Mouse (Mus musculus) heart, postnatal 25 days (tissue): ENCODE results near the gene Pstpip1. TPM values are rescaled to one million over a fixed set of nuclear protein-coding genes. Genes with fewer than 3 reads are reported as not detected.

ENCODE experiments used
- DNase-seq: peaks from one replicate; pipeline ENCODE4 v3.0.0; 2022; ENCODE audit warnings: low spot score
- intact Hi-C: fragments of 180-260 bp; cut with DNase I; formaldehyde crosslinking; loops from one replicate; pipeline ENCODE4 v1.15.1; 2025
- total RNA-seq, 2 experiments: library from RNA; stranded (reverse); gene quantifications; 2 replicates each; pipeline ENCODE4 v1.2.3; 2021

Gene Pstpip1
- total RNA-seq, 2 experiments from 2014 or later, result 0.83 to 1.8 TPM

GRCm38 (mm10) chr9:56141776-56142175 lies 52.0 kb downstream of the Pstpip1 start:
- no peak for DNase-seq
- intact Hi-C loops, result no loop called here

DNA sequence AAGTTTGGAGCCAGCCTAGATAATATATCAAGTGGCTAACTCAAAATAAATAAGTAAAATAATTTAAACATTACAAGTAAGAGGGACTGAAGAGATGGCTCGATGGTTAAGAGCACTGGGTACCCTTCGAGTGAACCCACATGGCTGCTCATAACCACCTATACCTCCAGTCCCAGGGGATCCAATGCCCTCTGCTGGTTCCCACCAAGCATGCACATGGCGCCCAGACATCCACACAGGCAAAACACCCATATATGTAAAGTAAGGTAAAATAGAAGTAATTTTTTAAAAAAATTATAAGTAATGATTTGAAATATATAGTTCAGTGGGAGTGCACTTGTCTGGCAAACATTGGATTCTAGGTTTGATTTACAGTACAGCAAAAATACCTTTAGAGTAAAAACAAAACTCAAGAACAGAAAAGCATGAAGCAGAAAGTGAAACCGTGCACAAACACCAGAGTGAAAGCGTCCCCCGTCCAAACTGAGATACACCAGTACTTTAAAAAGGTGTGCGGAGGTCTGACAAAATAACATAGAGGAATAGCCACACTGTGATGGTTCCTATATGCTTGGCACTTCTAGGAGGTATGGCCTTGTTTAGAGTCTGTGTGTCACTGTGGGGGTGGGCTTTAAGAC lies 54.7 kb downstream of the Pstpip1 start:
- no peak for DNase-seq

GRCm38 (mm10) chr9:56146326-56146923 lies 56.7 kb downstream of the Pstpip1 start:
- DNase-seq, result no peak
- intact Hi-C loops, result no loop called here

More for the DNA sequence above, 54.7 kb downstream of the Pstpip1 start:
- intact Hi-C loops, result no loop called here

DNA sequence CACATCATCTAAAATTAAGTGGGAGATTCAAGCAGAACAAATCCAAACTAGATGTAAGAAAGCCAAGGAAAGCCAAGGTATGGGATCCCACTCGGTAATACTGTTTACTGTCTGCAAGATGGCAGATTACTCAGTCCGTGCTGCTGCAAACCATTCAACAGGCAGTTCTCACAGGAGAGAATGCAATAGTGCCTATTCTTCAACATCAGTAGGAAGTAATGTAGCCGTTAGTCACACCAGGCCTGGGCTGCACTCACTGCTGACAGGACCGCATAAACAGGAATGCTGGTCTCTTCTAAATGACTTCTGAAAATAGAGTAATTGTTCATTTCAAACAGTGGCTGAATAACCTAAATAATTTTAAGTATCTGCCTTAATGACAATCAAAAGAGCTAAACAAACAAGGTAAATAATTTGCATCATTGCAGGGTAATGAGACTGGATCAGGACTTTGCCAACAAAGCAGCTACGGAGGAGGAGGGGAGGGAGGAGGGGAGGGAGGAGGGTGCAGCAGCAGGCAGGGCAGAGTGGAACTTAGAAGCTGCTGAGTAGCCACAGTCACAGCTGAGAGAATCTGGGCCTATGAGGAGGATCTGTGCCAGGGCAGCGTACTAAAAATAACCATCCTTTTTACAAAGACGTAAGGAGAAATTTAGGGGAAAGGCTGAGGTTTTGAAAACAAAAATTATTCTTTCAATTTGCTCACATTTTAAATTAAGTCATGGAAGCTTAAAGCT lies 62.2 kb downstream of the Pstpip1 start:
- no peak for DNase-seq
- intact Hi-C loops, result no loop called here

- no peak for DNase-seq
- intact Hi-C loops, result no loop called here
Measured at GRCm38 (mm10) chr9:56152482-56153007, 62.8 kb downstream of the Pstpip1 start.

GRCm38 (mm10) chr9:56154572-56154971 lies 64.8 kb downstream of the Pstpip1 start:
- no peak for DNase-seq
- intact Hi-C loops, result no loop called here

GRCm38 (mm10) chr9:56158077-56158476 lies 68.3 kb downstream of the Pstpip1 start:
- intact Hi-C loops, result no loop called here
- DNase-seq, result no peak

DNA sequence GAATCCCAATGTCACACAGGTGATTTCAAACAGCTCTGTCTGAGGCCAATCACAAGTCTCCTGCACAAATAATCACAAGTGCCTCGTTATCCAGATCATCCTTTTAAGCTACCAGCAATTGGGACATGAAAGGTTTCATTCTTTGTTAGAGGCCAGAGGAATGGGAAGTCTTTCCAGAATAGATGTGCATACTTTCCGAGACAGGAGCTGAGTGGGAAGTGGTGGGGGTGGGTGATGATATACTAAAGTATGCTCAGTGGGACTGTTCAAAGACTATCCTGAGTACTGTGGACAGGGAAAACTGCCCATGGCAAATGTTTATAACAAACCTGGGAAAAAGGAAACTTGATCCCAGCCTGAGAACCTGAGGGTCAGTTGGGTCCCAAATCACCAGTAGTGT lies 69.7 kb downstream of the Pstpip1 start:
- intact Hi-C loops, result no loop called here

DNA sequence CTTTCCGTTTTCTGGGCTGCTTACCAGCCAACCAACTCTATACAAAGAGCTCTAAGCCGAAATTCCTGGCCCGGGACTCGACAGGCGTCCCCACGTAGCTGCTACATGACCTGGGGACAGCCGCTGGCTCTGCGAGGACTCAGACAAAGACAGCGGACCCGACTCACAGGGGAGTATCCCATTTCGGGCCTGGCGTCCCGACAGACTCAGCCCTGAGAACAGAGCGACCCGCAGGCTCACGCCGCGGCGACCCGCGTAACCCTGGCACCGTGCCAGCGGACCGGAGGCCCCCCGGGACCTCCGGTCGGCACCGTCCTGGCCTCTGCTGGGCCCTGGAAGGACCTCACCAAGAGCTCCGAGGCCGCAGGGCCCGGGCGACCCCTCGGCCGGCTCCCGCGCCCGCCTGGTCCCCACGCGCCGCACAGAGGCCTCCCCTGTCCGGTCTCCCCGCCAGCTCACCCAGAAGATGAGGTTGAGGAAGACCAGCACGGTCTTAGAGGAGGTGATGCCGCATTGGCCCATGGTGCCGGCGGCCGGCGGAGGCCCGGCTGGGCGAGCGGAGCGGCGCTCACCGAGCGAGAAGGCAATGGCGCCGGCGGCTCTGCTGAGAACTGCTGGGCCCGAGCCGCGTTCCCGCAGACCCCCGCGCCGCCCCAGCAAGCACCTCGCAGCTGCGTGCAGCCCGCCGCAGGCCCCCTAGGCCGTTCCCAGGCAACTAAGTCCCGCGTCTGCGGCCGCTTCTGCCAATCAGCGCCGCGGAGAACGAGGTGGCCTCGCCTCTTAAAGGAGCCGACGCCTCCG lies 70.8 kb downstream of the Pstpip1 start:
- intact Hi-C loops, result no loop called here

More for the DNA sequence above, 69.7 kb downstream of the Pstpip1 start:
- DNase-seq, result no peak

DNA sequence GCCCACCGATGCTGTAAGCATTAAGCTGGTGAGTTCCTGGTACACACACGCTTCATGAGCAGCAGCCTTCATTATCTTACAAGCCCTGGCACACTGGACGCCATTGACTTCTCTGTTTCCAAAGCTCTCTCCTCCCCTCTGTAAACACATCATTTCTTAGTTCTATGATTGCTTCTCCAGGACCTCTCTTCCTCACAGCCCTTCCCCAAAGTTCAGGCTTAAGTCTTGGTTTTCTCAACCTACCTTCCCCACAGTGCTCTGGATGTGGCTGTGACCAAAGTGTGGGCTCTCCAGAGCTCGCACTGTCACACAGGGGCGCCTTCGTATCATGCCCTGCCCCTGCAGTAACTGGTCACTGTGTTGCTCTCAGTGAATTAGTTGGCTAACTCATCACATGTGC lies 75.6 kb downstream of the Pstpip1 start, which contains the start of gene Tspan3:
Gene Tspan3 (minus strand): TSS at position 101 of the 400 bp plus-strand sequence.
- DNase-seq, result no peak
- intact Hi-C loops, result no loop called here

More for the DNA sequence above, 70.8 kb downstream of the Pstpip1 start:
- peak; percentile 81 for DNase-seq

DNA sequence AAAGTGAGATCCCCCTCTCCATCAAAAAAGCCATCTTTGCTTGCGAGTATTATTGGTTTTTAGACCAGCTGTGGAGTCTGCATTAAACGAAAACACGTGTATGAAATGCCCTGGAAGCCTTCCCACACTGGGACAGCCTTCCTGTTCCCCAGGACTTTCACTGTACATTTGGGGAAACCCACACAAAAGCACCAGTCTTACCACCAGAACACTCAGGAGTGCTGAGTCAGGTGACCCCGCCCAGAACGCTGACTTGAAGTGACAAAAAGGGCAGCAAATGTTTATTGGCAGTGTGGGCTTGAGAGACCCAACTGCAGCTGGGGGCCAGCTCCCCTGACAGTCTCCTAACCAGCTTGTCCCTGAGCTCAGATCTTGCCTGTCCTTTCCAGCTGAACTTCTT lies 76.4 kb downstream of the Pstpip1 start:
- DNase-seq, result no peak
- intact Hi-C loops, result no loop called here

DNA sequence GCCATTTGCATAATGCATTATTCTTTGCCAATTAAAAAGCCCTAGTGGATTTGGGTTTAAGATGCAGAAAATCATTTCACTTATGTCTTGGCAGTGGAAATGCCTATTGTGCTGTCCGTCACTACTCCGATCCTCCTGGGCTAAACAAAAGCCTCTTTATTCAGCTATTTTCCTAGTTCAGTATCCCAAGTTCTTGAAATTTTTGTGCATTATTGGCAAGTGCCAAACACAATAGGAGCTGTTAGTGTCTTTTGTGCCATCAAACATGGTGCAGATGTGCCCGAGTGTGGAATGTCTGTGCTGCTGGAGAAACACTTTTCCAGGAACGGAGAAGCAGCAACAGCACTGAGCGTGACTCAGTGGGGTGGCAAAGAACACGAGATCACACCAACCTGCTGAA lies 77.9 kb downstream of the Pstpip1 start:
- no peak for DNase-seq
- intact Hi-C loops, result no loop called here

- intact Hi-C loops, result no loop called here
- DNase-seq, result no peak
Measured at GRCm38 (mm10) chr9:56175316-56175715, 85.6 kb downstream of the Pstpip1 start.

DNA sequence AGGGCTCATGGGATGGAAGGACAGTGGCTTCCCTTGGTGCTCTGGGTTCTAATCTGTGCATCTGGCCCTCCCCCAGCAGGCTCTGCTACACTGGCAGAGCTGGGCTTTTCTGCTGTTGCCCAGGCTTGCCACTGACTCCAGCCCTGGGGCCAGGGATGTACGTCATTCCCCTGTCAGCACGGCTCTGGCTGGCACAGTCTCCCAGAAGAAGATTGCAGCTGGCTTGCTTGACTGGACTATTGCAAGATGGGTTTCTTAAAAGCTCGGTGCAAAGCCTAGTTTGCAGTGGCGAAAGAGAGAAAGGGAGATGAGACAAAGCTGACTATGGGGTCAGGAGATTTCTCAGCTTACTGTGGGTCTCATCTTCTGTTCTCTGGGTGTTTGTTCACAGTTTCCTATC lies 87.6 kb downstream of the Pstpip1 start:
- intact Hi-C loops, result no loop called here
- DNase-seq, result no peak

Other genes starting within 250 kb of the Pstpip1 start
- 10 to 100 TPM; 14.8 to 17.2 TPM for gene Scaper, start 151.8 kb upstream of the Pstpip1 start, total RNA-seq
- gene 4930563M21Rik, start 79.4 kb upstream of the Pstpip1 start, total RNA-seq, result not detected
- gene Rcn2, start 48.1 kb upstream of the Pstpip1 start, total RNA-seq, result 10 to 100 TPM; 26.9 to 27.9 TPM
- gene Tspan3, start 75.5 kb downstream of the Pstpip1 start, total RNA-seq, result 100 to 1,000 TPM; 184 to 203 TPM